Mouse (Mus musculus): ENCODE results near the gene Amigo1. TPM values are rescaled to one million over a fixed set of nuclear protein-coding genes. Genes with fewer than 3 reads are reported as not detected.

Amigo1 gene
- total RNA-seq, 2 experiments from 2014 or later = 21.3 to 23.3 TPM

GRCm38 (mm10) chr3:108178756-108179715, 7.1 kb upstream of the Amigo1 start:
- DNase-seq = no peak

DNA sequence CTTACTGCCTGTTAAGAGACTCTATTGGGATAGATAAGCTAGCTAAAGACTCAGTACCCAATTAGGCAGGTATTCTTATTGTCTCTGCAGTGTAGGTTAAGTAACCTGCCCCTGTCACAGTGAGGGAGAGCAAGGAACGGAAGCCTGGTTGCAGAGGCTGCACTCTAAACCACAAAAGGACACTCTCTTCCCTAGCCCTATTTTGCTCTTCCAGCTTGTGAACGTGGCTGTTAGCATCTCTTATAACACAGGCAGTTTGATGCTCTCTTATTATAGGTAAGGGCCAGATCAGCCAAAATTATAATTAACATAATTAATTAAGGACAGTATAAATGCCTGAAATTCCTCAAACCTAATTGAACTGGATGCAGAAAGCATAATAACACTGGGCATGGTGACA, 5.6 kb upstream of the Amigo1 start:
- no peak for DNase-seq

- no peak for DNase-seq
These were observed 1.4 kb upstream of the Amigo1 start for GRCm38 (mm10) chr3:108184742-108185141.

- DNase-seq = no peak
These were observed 556 bp upstream of the Amigo1 start for GRCm38 (mm10) chr3:108185460-108186097.

DNA sequence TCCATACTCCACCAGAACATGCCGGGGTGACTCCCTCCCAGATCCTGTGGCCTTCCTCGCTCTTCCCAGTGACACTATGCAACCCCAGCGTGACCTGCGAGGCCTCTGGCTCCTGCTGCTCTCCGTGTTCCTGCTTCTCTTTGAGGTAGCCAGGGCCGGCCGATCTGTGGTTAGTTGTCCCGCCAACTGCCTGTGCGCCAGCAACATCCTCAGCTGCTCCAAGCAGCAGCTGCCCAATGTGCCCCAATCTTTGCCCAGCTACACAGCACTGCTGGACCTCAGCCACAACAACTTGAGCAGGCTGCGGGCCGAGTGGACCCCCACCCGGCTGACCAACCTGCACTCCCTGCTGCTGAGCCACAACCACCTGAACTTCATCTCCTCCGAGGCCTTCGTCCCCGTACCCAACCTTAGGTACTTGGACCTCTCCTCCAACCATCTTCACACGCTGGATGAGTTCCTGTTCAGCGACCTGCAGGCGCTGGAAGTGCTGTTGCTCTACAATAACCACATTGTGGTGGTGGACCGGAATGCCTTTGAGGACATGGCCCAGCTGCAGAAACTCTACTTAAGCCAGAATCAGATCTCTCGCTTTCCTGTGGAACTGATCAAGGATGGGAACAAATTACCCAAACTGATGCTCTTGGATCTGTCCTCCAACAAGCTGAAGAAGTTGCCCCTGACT, 1.1 kb downstream of the Amigo1 start:
- DNase-seq = no peak

DNA sequence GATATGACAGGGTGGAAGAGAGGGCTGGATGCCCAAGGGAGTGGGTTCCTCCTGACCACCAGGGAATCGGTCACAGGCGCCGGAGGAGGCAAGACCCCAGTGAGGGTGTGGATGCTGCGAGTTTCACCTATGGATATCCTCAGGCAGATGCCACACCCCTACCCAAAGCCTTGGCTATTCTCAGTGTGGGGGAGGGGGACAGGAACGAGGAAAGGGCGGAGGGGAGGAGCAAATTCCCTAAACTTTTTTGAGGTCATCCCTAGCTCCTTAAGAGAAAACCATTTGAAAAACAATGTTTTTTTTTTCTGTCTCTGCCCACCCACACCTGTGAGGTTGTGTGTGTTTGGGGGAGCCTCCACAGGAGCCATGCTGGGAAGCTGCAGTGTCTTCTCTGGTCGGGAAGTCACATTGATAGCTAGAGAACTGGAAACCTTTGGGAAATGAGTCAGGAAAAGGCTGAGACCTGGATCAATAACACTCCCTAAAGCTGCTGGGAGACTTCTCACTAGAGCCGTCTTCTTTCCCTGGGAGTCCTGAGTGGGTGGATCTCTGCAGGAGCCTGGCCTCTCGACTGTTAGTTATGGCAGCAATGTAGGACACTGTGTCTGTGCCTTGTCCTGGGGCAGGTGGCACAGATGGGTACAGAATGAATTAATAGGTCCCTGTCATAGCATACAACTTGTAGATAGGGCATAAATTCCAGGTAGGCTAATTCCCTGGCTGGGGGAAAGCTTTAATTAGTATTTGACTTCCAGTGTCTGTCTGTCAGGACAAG, 2.8 kb downstream of the Amigo1 start:
- DNase-seq = no peak

GRCm38 (mm10) chr3:108189897-108190296, 3.8 kb downstream of the Amigo1 start:
- DNase-seq = no peak

- no peak for DNase-seq
These were observed 7.6 kb downstream of the Amigo1 start for GRCm38 (mm10) chr3:108193686-108194085.

DNA sequence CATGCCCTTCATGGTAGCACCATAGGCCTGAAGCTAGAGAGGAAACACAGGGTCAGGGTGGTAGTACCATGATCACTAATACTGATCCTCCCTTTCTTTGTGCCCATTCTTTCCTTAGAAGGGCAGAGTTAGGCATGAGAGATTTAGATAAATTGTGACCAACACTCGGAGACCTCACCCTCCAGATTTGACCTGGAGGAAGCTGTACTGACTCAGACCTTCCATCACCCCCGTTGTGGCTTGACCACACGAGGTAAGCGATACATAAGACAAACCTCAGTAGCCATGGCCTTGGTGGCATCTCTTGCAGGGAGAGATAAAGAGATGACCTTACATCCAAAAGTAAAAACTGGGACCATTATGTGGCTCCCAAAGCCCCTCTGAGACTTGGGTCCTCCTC, 9.2 kb downstream of the Amigo1 start:
- DNase-seq = no peak

DNA sequence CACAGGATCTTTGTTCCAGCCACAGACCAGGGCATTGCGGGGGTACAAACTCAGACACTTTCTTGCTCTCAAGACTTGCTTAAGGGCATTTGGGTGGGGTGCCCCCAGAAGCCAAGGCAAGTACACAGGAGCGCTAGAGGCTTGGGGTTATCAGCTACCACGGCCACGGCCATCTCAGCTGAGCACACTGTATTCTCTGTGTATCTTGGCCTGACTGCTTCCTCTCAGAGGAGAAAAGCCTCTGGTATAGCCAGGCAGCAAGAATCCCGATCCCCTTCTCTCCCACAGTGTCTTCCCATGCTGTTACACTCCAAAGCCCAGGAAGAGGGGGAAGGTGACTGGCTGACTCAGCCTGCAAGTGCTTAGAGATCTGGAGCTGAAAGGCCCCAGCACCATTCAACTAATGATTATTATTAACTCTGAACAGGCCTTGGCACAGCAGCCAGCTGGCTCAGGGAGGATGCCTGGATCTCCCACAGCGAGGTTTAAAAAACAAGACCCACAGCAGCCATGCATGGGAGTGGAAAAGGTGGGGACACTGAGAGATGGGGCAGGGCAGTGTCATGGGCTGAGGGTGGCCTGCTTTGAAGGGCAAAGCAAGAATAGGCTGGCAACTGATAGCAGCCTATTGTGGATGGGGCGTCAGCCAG, 9.9 kb downstream of the Amigo1 start:
- no peak for DNase-seq

DNA sequence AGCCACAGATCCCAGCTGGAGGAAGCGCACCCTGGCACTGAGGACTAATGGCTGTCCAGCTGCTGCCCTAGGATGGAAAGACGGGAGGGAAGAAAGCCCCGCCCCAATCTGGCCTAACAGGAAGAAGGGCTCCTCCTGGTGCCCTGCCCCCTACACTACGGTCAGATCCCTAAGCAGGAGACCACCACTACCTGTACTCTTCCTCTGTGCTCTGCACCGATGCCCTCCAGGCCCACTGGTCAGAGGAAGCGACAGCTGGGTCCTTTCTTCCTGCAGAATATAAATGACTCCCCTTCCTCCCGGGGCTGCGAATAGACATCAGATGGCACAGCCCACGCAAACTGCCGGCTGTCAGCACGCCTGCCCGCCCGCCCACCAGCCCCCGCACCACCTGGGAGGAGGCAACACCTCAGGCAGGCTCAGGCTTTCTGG, 10.9 kb downstream of the Amigo1 start:
- no peak for DNase-seq

- DNase-seq = no peak
These were observed 13.1 kb downstream of the Amigo1 start for GRCm38 (mm10) chr3:108199231-108199630.

GRCm38 (mm10) chr3:108200329-108201323, 14.5 kb downstream of the Amigo1 start, which contains the start of gene Cyb561d1:
Gene Cyb561d1, minus strand, starts transcription at chr3:108201212.
- DNase-seq = peak; percentile 93

DNA sequence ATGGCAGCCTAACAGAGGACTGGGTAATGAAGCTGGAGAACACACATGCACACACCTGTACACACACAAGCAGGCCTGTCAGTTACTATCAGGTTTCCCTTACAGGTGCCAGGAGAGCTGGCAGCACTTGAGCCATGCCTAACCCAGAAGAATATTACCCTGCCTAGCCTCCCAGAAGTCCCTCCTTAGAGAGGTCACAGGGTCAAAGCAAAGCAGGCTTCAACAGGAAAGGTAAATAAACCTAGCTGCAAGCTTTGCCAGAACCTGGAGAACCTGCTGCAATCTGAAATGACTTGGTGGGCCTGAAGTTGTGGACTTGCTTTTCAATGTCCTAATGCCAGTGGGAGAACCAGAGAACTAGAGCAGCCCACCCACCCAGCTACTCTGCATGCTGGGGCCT, 16.4 kb downstream of the Amigo1 start:
- no peak for DNase-seq

DNA sequence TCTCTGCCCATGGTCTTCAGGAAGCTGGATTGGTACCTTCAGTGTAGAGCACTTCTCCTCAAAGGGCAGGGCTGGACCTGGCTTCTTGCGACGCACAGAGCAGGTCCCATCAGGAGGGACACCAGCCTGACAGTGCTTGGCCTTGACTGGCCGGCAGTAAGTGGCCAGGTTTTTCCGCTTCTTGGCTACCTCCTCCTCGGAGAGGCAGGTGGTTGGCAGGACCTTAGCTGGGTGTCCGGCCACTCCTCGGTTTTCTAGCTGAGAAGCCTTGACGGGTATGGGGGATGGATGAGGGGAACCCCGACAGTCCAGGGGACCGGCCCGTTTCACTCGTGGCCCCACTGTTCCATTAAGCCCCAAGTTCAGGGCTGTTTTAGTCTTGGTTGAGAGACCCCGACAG, 17.1 kb downstream of the Amigo1 start:
- no peak for DNase-seq

GRCm38 (mm10) chr3:108203621-108204325, 17.6 kb downstream of the Amigo1 start:
- DNase-seq = peak; percentile 48

GRCm38 (mm10) chr3:108204470-108204869, 18.3 kb downstream of the Amigo1 start:
- no peak for DNase-seq

DNA sequence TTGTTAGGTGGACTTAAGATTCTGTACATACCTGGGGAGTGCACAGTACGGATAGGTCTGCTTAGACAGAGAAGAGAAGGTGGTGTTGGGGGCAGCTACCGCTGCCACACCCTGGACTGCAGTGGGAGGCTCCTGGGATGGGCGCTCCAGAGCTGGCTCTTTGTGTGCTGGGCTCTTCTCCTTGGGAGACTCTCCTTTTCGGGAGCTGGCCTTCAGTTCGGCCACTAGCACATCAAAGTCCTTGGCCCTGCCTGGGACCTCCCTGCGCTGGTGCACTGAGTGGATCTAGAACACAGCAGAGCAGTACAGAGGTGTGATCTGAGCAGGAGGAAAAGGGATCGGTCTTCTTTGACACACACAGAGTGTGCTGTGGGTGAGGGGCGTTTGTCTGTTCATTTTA, 19.5 kb downstream of the Amigo1 start:
- no peak for DNase-seq

- DNase-seq = no peak
These were observed 20.7 kb downstream of the Amigo1 start for GRCm38 (mm10) chr3:108206731-108207375.
